In the genomic region with DNA sequence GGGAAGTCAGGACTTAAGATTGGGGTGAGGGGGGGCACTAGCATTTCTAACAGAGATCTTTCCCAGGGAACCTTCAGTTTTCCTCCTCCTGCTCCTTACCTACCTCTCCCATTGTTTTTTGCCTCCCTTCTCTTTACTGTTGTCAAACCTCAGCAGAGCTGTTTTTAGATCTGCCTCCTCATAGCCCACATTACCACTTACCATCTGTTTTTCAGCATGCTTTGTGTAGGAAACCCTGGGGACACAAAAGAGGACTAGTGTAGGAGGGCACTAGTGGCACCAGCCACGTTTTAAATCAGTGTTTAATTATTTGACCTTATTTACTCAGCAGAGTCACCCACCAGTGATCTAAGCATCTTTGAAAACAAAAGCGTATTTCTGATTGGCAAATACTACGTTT, we compare ENCODE assay signal across 7 mouse cellular contexts.
"Had no signal": no experiment of that assay in that cellular context is flagged by ENCODE, and none has a peak within 500 bp of the region (broad histone marks: within the 10 kb centered on the region; RNA-seq: fewer than 3 reads in every experiment).

No protein-coding gene starts in this region.

- DNase-seq: kidney, adult 11 months; kidney, postnatal 10 days; kidney, postnatal 4 days; lung, adult 2 months; lung, postnatal 36 days; spleen, adult 18-20 months; thymus, postnatal 36 days had no signal
